Comparison of ENCODE assay signal across 8 mouse cellular contexts in genomic region chr2:93976436-93977252, GRCm38 (mm10). TPM values are rescaled to one million over a fixed set of nuclear protein-coding genes. Genes with fewer than 3 reads are reported as not detected.
DNase-seq lines count a peak whose midpoint lies in the region; ATAC-seq lines count a peak whose summit lies in the region.

No protein-coding gene starts in this region.

- peak overlapping the region; percentile 44 for H3K4me3 ChIP-seq in limb, embryonic 12.5 days (replicated peaks)
- peak overlapping the region; percentile 37 for H3K4me3 ChIP-seq in midbrain, embryonic 11.5 days (ENCODE audit: low read depth, low read length)

- peaks cover 30% of the 10 kb centered on the region for H3K36me3 ChIP-seq in limb, embryonic 12.5 days
- H3K36me3 ChIP-seq in midbrain, embryonic 11.5 days (ENCODE audit: control insufficient read depth, insufficient read depth, low read length): 0 out of 2 replicates have a peak, but pooled peaks cover 4% of the 10 kb centered on the region

- H3K9me3 ChIP-seq in limb, embryonic 12.5 days: no peaks in the 10 kb centered on the region
- no peaks in the 10 kb centered on the region for H3K9me3 ChIP-seq in midbrain, embryonic 11.5 days (ENCODE audit: control insufficient read depth, low read length)

- WGBS in limb, embryonic 12.5 days: 4% methylated on average over 37 of the region's 37 CpGs
- 2% methylated on average over 37 of the region's 37 CpGs for WGBS in midbrain, embryonic 11.5 days

- H3K9ac ChIP-seq in limb, embryonic 12.5 days (replicated peaks): peak overlapping the region; percentile 55
- H3K9ac ChIP-seq in midbrain, embryonic 11.5 days (ENCODE audit: low read length): peak overlapping the region; percentile 73

- peak overlapping the region; percentile 70 for H3K27ac ChIP-seq in limb, embryonic 12.5 days
- no peak overlapping the region for H3K27ac ChIP-seq in midbrain, embryonic 11.5 days (ENCODE audit: low read depth, low read length)

- peak; percentile 90 for ATAC-seq in inflammation-experienced regulatory T-cells, adult 6 months
- ATAC-seq in limb, embryonic 12.5 days (ENCODE audit: insufficient number of reproducible peaks, insufficient read depth, low FRiP score, low TSS enrichment, low read depth): peak; percentile 72
- ATAC-seq in midbrain, embryonic 11.5 days (ENCODE audit: low FRiP score): peak; percentile 77
- ATAC-seq in monocyte, adult 5-6 weeks (replicated peaks; ENCODE audit: insufficient number of reproducible peaks, low FRiP score, low TSS enrichment, poor library complexity, severe bottlenecking): no peak

- H3K27me3 ChIP-seq in limb, embryonic 12.5 days: peaks cover 16% of the 10 kb centered on the region; the same call in 1 of the 2 replicates
- H3K27me3 ChIP-seq in midbrain, embryonic 11.5 days (ENCODE audit: control insufficient read depth, insufficient read depth, low read length): no peaks in the 10 kb centered on the region

- H3K4me2 ChIP-seq in limb, embryonic 12.5 days: peak overlapping the region; percentile 83
- H3K4me2 ChIP-seq in midbrain, embryonic 11.5 days: peak overlapping the region; percentile 90

- DNase-seq in T-cell, adult 2 months (ENCODE audit: low spot score): peak; percentile 46
- DNase-seq in cerebellum, postnatal 14 days: peak; percentile 55 to 56
- DNase-seq in gastrocnemius, postnatal 14 days: peak; percentile 56
- DNase-seq in midbrain, embryonic 11.5 days (ENCODE audit: low spot score, missing footprints): peak; percentile 92
- peak; percentile 15 for DNase-seq in spleen, adult 12 weeks (ENCODE audit: low spot score)

- H3K4me1 ChIP-seq in limb, embryonic 12.5 days (replicated peaks): peaks cover 28% of the 10 kb centered on the region
- peaks cover 15% of the 10 kb centered on the region for H3K4me1 ChIP-seq in midbrain, embryonic 11.5 days (ENCODE audit: control insufficient read depth, insufficient read depth, low read length)

- intact Hi-C loops in gastrocnemius, postnatal 14 days (cut with DNase I; ENCODE audit: low total_unique reads): no loop called here

RNA-seq across cellular contexts. Expression of gene Gm27027, which starts 19.5 kb away (rescaled TPM):
- under 1 TPM in 1 of 2 experiments, not detected in 1; 0.86 TPM for total RNA-seq in gastrocnemius, postnatal 14 days (2021)
- not detected for polyA plus RNA-seq in inflammation-experienced regulatory T-cells, adult 6 months (2017; shearing (Covaris generic))
- polyA plus RNA-seq in limb, embryonic 12.5 days (2016; fragmentation: Nextera tagmentation; extraction: Ambion mirVana): not detected in 2 replicates
- not detected in 2 replicates for polyA plus RNA-seq in midbrain, embryonic 11.5 days (2014; fragmentation: Nextera tagmentation; extraction: Ambion mirVana)
- not detected in 3 replicates for total RNA-seq in monocyte, adult 5-6 weeks (2017)

RNA-seq across cellular contexts. Expression of gene Gm13889, which starts 19.6 kb away (rescaled TPM):
- 10 to 100 TPM in 1 of 2 experiments, 1 to 10 TPM in 1; 9.5 to 15.6 TPM for total RNA-seq in gastrocnemius, postnatal 14 days (2021)
- not detected for polyA plus RNA-seq in inflammation-experienced regulatory T-cells, adult 6 months (2017; shearing (Covaris generic))
- 1.2 and 1.9 TPM in 2 replicates for polyA plus RNA-seq in limb, embryonic 12.5 days (2016; fragmentation: Nextera tagmentation; extraction: Ambion mirVana)
- polyA plus RNA-seq in midbrain, embryonic 11.5 days (2014; fragmentation: Nextera tagmentation; extraction: Ambion mirVana): 1.7 and 1.9 TPM in 2 replicates
- total RNA-seq in monocyte, adult 5-6 weeks (2017): not detected in 3 replicates

RNA-seq across cellular contexts. Expression of gene Alkbh3, which starts 34.0 kb away (rescaled TPM):
- total RNA-seq in gastrocnemius, postnatal 14 days (2021): 10 to 100 TPM; 48.9 to 54.0 TPM
- 10 to 100 TPM; 40.6 to 77.2 (median 41.2) TPM for polyA plus RNA-seq in inflammation-experienced regulatory T-cells, adult 6 months (2017; shearing (Covaris generic))
- 62.4 and 67.8 TPM in 2 replicates for polyA plus RNA-seq in limb, embryonic 12.5 days (2016; fragmentation: Nextera tagmentation; extraction: Ambion mirVana)
- polyA plus RNA-seq in midbrain, embryonic 11.5 days (2014; fragmentation: Nextera tagmentation; extraction: Ambion mirVana): 50.8 and 51.3 TPM in 2 replicates
- 31.3 to 51.4 TPM (median 31.8 TPM) in 3 replicates for total RNA-seq in monocyte, adult 5-6 weeks (2017)

Comparison
In these comparisons a context has a peak if more than half of its experiments do, and no peak if none do; other contexts are left out.
1. DNase-seq: peak in every context shown above with its lines; median percentile 92 in midbrain, embryonic 11.5 days; 56 in gastrocnemius, postnatal 14 days; 56 in cerebellum, postnatal 14 days; 46 in T-cell, adult 2 months; 15 in spleen, adult 12 weeks.